Mouse (Mus musculus) CH12.LX (cell line): ENCODE data around the gene Dlg2. TPM values are rescaled to one million over a fixed set of nuclear protein-coding genes. Genes with fewer than 3 reads are reported as not detected.

Experiments
- DNase-seq: peaks from one replicate; pipeline ENCODE4 v3.0.0-alpha.2; 2013; ENCODE audit errors: extremely low read depth
- H3K27ac ChIP-seq: 2 replicates; pipeline ENCODE4 v1.5.1; 2012; ENCODE audit warnings: low read depth, mild to moderate bottlenecking, control low read depth, moderate library complexity; ENCODE audit not compliant: insufficient read depth
- H3K27me3 ChIP-seq: replicated peaks from 2 replicates; pipeline ENCODE3; 2012; ENCODE audit warnings: inconsistent platforms
- H3K36me3 ChIP-seq, 2 experiments: replicated peaks in 1 of 2; 2 replicates each; pipeline versions ENCODE3 to v1.6.1; 2012; ENCODE audit warnings: inconsistent platforms in 1 of 2, low read length in 1 of 2, mild to moderate bottlenecking in 1 of 2, mixed read lengths in 1 of 2, moderate library complexity in 1 of 2; ENCODE audit not compliant: control insufficient read depth in 1 of 2, insufficient read depth in 1 of 2
- H3K4me1 ChIP-seq, 2 experiments: 2 replicates each; pipeline ENCODE4 v1.6.1; 2012; ENCODE audit warnings: inconsistent platforms in 1 of 2, moderate library complexity in 1 of 2; ENCODE audit not compliant: insufficient read depth in 2 of 2, control insufficient read depth in 1 of 2
- H3K4me2 ChIP-seq: 2 replicates; pipeline ENCODE4 v1.6.1; 2012; ENCODE audit warnings: low read depth, mild to moderate bottlenecking, control low read depth; ENCODE audit not compliant: poor library complexity, insufficient read depth, severe bottlenecking
- H3K4me3 ChIP-seq, 3 experiments: fragments of 150-350 bp in 1 of 3; sonication (generic) in 1 of 3; replicated peaks in 1 of 3; 2 replicates each; pipeline versions ENCODE3 to v1.5.1; 2011 to 2012; ENCODE audit warnings: low read depth in 2 of 3, low read length in 2 of 3, mild to moderate bottlenecking in 2 of 3, moderate library complexity in 2 of 3, control low read depth in 1 of 3, improper control_type of control experiment in 1 of 3, inconsistent platforms in 1 of 3, mixed read lengths in 1 of 3; ENCODE audit not compliant: poor library complexity in 1 of 3
- H3K79me2 ChIP-seq: replicated peaks from 2 replicates; pipeline ENCODE4 v1.6.1; 2012; ENCODE audit warnings: mild to moderate bottlenecking, moderate library complexity; ENCODE audit not compliant: control insufficient read depth, poor library complexity, insufficient read depth, severe bottlenecking; ENCODE audit errors: extremely low read depth
- H3K9ac ChIP-seq: 2 replicates; pipeline ENCODE4 v1.6.1; 2012; ENCODE audit warnings: low read depth, mild to moderate bottlenecking, control low read depth, moderate library complexity; ENCODE audit not compliant: insufficient read depth
- H3K9me3 ChIP-seq: replicated peaks from 2 replicates; pipeline ENCODE3; 2012; ENCODE audit warnings: low read length, inconsistent platforms, mixed read lengths
- BHLHE40 ChIP-seq: IDR thresholded peaks from 2 replicates; pipeline ENCODE4 v1.6.1; 2011; ENCODE audit warnings: mild to moderate bottlenecking, low read depth, low read length, improper control_type of control experiment
- CHD1 ChIP-seq: IDR thresholded peaks from 2 replicates; pipeline ENCODE4 v1.6.1; 2012; ENCODE audit warnings: low read depth, low read length, improper control_type of control experiment, inconsistent platforms
- CTCF ChIP-seq, 2 experiments: IDR thresholded peaks in 1 of 2; conservative IDR thresholded peaks in 1 of 2; 2 replicates each; pipeline ENCODE4 v1.5.1; 2011 to 2012; ENCODE audit warnings: low read depth in 2 of 2, low read length in 2 of 2, improper control_type of control experiment in 1 of 2, inconsistent platforms in 1 of 2, mild to moderate bottlenecking in 1 of 2, moderate library complexity in 1 of 2
- ELF1 ChIP-seq: IDR thresholded peaks from 2 replicates; pipeline ENCODE4 v1.6.1; 2014; ENCODE audit warnings: low read depth, mild to moderate bottlenecking, inconsistent platforms, low read length, improper control_type of control experiment
- EP300 ChIP-seq: IDR thresholded peaks from 2 replicates; pipeline ENCODE4 v1.6.1; 2011; ENCODE audit warnings: low read length, improper control_type of control experiment
- GABPA ChIP-seq: IDR thresholded peaks from 2 replicates; pipeline ENCODE4 v1.6.1; 2012; ENCODE audit warnings: low read depth, low read length, improper control_type of control experiment, inconsistent platforms; ENCODE audit not compliant: insufficient replicate concordance
- IRF4 ChIP-seq: IDR thresholded peaks from 2 replicates; pipeline ENCODE4 v1.6.1; 2014; ENCODE audit warnings: low read depth, mild to moderate bottlenecking, inconsistent platforms, low read length, improper control_type of control experiment
- MAFK ChIP-seq: IDR thresholded peaks from 2 replicates; pipeline ENCODE4 v1.6.1; 2011; ENCODE audit warnings: low read length, improper control_type of control experiment; ENCODE audit not compliant: insufficient replicate concordance
- MYC ChIP-seq: IDR thresholded peaks from 2 replicates; pipeline ENCODE4 v1.6.1; 2011; ENCODE audit warnings: low read depth, mild to moderate bottlenecking, improper control_type of control experiment, low read length
- NRF1 ChIP-seq: IDR thresholded peaks from 2 replicates; pipeline ENCODE4 v1.6.1; 2014; ENCODE audit warnings: low read depth, mild to moderate bottlenecking, inconsistent platforms, low read length, improper control_type of control experiment, moderate library complexity
- PAX5 ChIP-seq: IDR thresholded peaks from 2 replicates; pipeline ENCODE4 v1.6.1; 2012; ENCODE audit warnings: low read length, inconsistent platforms, mixed read lengths
- POLR2A ChIP-seq: IDR thresholded peaks from 2 replicates; pipeline ENCODE4 v1.6.1; 2011; ENCODE audit warnings: low read depth, mild to moderate bottlenecking, improper control_type of control experiment, low read length
- TBP ChIP-seq: conservative IDR thresholded peaks from 2 replicates; pipeline ENCODE4 v1.6.1; 2011; ENCODE audit warnings: low read depth, low read length, improper control_type of control experiment
- USF1 ChIP-seq: IDR thresholded peaks from 2 replicates; pipeline ENCODE4 v1.6.1; 2014; ENCODE audit warnings: low read depth, mild to moderate bottlenecking, inconsistent platforms, low read length, improper control_type of control experiment
- ZKSCAN1 ChIP-seq: IDR thresholded peaks from 2 replicates; pipeline ENCODE4 v1.6.1; 2012; ENCODE audit warnings: low read depth, inconsistent platforms, low read length, improper control_type of control experiment, borderline replicate concordance
- dilution Hi-C: fragments of 300-500 bp; cut with MboI; formaldehyde crosslinking; loops from 2 replicates; pipeline ENCODE4 v1.14.3; 2020; ENCODE audit warnings: low sequenced_read_pairs; ENCODE audit not compliant: extremely low pct_unique_long_range_greater_than_20kb, extremely low pct_ligation_motif_present
- in situ Hi-C: fragments of 300-500 bp; cut with MboI; formaldehyde crosslinking; loops from 3 replicates; pipeline ENCODE4 v1.14.3; 2019; ENCODE audit warnings: low sequenced_read_pairs, low pct_ligation_motif_present, low pct_unique_long_range_greater_than_20kb, mixed read lengths
- polyA plus RNA-seq: library from polyadenylated mRNA; unstranded; fragments of >175 nt; gene quantifications from 2 replicates; pipeline ENCODE4 v1.2.1, GENCODE M21; 2012; ENCODE audit warnings: low read depth; ENCODE audit not compliant: insufficient read length
- total RNA-seq, 2 experiments: library from RNA; depleted of rRNA; stranded (reverse); fragments of 300-350 nt in 1 of 2; fragments of >200 nt in 1 of 2; gene quantifications; 2 replicates each; pipeline ENCODE4 v1.2.3; 2012 to 2014

Dlg2 gene
- total and polyA plus RNA-seq, 3 experiments, result 0.36 TPM; not detected in 2

DNA sequence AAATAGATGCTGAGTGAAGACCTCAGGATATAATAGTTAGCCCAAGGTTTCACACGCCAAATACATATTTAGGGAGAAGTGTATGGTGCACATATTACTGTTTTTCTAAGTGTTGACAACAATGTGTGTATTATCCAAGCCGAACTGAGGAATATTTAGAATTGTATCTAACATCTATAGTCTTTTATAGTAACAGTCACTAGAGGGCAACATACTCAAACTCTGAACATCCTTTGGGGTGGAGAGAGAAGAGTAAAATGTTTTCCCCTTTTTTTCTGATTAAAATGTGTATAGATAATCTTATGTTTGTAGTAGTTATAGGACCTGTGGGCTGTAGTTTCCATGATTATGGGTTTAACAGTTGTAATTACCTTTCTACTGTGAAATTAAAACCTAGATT lies 1629.0 kb downstream of the Dlg2 start (continued):
- no peak for TF ChIP-seq ZKSCAN1

- no peaks in the 10 kb centered on the region for H3K9me3 ChIP-seq
- TF ChIP-seq BHLHE40, result no peak
- TF ChIP-seq ELF1, result no peak
- TF ChIP-seq MAFK, result no peak
- no peak for TF ChIP-seq USF1
- no peak for TF ChIP-seq POLR2A
- TF ChIP-seq, all 38 proteins: peak for 0
- dilution Hi-C loops, result no loop called here
- Histone ChIP-seq H3K27me3 (no peaks in the 10 kb centered on the region), H3K4me2 (no peak overlapping the region), H3K36me3 (no peaks in the 10 kb centered on the region), H3K79me2 (no peaks in the 10 kb centered on the region), H3K27ac (no peak overlapping the region), H3K4me1 (no peaks in the 10 kb centered on the region), H3K4me3 (no peak overlapping the region), H3K9ac (no peak overlapping the region)
- in situ Hi-C loops, result loop anchor here (10.0 kb wide), 1 partner anchor 769 kb away; the partner anchor contains the start of genes Ddias and Prcp
- DNase-seq, result no peak
These were observed 1629.5 kb downstream of the Dlg2 start for GRCm38 (mm10) chr7:92105956-92106355.

- DNase-seq, result no peak
- no peaks in the 10 kb centered on the region for H3K36me3 ChIP-seq
- no peak for TF ChIP-seq EP300
- no peak for TF ChIP-seq PAX5
- no peak for TF ChIP-seq TBP
- no peak for TF ChIP-seq NRF1
- TF ChIP-seq CTCF (conservative IDR thresholded peaks at IDR 0.05 in 1 of 2, IDR thresholded peaks at IDR 0.05 in 1 of 2; ENCODE audit: low read depth in 2 of 2, low read length in 2 of 2), result no peak
- TF ChIP-seq CHD1, result no peak
- TF ChIP-seq MYC, result no peak
- TF ChIP-seq ZKSCAN1, result no peak
- TF ChIP-seq GABPA, result no peak
- no peak for TF ChIP-seq IRF4
- H3K27ac ChIP-seq, result no peak overlapping the region
- no peaks in the 10 kb centered on the region for H3K79me2 ChIP-seq
- 0 out of 4 replicates have a peak, but pooled peaks cover 0 to 3% of the 10 kb centered on the region in 2 experiments for H3K4me1 ChIP-seq
- no peaks in the 10 kb centered on the region for H3K27me3 ChIP-seq
- no peaks in the 10 kb centered on the region for H3K9me3 ChIP-seq
- no peak overlapping the region for H3K9ac ChIP-seq
- in situ Hi-C loops (no loop called here), dilution Hi-C loops (no loop called here)
- no peak overlapping the region for H3K4me2 ChIP-seq
- H3K4me3 ChIP-seq, result no peak overlapping the region
These were observed 1636.6 kb downstream of the Dlg2 start for GRCm38 (mm10) chr7:92113065-92113464.
